Mouse (Mus musculus) liver, postnatal 0 days (tissue): ENCODE measurements around the gene 2010111I01Rik.

ENCODE experiments used
- CTCF ChIP-seq: sonication (generic); IDR thresholded peaks from 2 replicates; pipeline ENCODE4 v1.5.1; 2016; ENCODE audit warnings: antibody characterized with exemption, low read depth
- EP300 ChIP-seq: IDR thresholded peaks from 2 replicates; pipeline ENCODE4 v1.6.1; 2016; ENCODE audit warnings: antibody characterized with exemption, low read depth, mild to moderate bottlenecking

DNA sequence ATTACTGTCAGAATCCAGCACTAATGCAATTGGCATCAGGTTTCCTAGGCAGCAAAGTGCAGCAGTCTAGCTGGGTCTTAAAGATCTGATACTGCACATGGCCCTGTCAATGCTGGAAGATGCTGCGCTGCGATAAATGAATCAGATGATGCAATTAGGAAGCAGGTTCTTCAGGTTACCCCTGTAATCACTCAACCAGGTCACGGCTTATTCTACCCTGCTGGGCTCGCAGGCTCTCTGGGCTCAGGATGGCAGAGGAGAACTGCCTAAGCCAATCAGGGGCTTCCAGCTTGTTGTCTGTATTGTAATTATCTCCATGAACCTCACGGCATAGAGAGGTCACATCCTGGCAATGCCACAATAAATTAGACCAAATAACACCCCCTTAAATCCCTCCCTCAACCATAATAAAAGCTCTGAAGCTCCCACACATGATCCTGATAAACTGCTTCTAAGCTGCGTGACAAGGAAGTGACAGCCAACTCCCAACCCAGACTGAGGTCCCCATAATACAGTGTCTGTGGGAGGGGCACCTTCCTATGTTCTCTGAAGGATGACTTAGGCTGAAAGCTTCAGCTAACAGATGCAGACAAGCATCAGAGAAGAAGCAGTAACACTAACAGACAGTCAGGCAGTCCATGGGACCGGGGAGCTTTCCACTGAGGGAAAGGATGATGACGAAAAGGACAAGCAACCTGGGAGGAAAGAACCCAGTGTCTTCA is 372.7 kb downstream of the 2010111I01Rik start:
- no peak for TF ChIP-seq EP300
- TF ChIP-seq CTCF: no peak
